Mouse (Mus musculus) myocyte (in vitro differentiated cells): ENCODE measurements around the gene Atp11b.

Experiments
- CEBPB ChIP-seq: IDR thresholded peaks from 2 replicates; pipeline ENCODE4 v1.6.1; 2011; ENCODE audit warnings: mild to moderate bottlenecking, moderate library complexity; ENCODE audit not compliant: poor library complexity, insufficient read depth, severe bottlenecking
- MAX ChIP-seq: IDR thresholded peaks from one replicate; pipeline ENCODE4 v1.6.1; 2011; ENCODE audit warnings: low read depth, mild to moderate bottlenecking, control low read depth
- POLR2A ChIP-seq: IDR thresholded peaks from one replicate; pipeline ENCODE4 v1.6.1; 2011; ENCODE audit warnings: low read depth, mild to moderate bottlenecking, control low read depth, moderate library complexity; ENCODE audit not compliant: insufficient read length
- USF1 ChIP-seq: IDR thresholded peaks from one replicate; pipeline ENCODE4 v1.6.1; 2011; ENCODE audit warnings: low read depth, mild to moderate bottlenecking, control low read depth, moderate library complexity

GRCm38 (mm10) chr3:35719531-35720205 lies 34.2 kb upstream of the Atp11b start:
- TF ChIP-seq USF1 (no peak), POLR2A (no peak), CEBPB (no peak), MAX (no peak)
